Mouse (Mus musculus): Measurements from ENCODE around the gene Selenoi. TPM values are rescaled to one million over a fixed set of nuclear protein-coding genes. Genes with fewer than 3 reads are reported as not detected.

Gene Selenoi
- polyA plus RNA-seq, 1 experiment from 2014 or later: 13.9 TPM

- Histone ChIP-seq H3K9me3 (replicated peaks) (no peaks in the 10 kb centered on the region), H3K27me3 (no peaks in the 10 kb centered on the region), H3K4me3 (no peak overlapping the region), H3K4me1 (replicated peaks) (peaks cover 6% of the 10 kb centered on the region; the same call in 1 of the 2 replicates), H3K36me3 (no peaks in the 10 kb centered on the region), H3K27ac (no peak overlapping the region), H3K4me2 (no peak overlapping the region), H3K9ac (no peak overlapping the region)
- WGBS: 56% methylated on average over 3 of the region's 3 CpGs
- no peak for ATAC-seq (replicated peaks; ENCODE audit: insufficient number of reproducible peaks, insufficient read depth, low FRiP score, low read depth)
These were observed 46.6 kb downstream of the Selenoi start for GRCm38 (mm10) chr5:30278952-30279351.

- Histone ChIP-seq H3K4me1 (replicated peaks) (peaks cover 6% of the 10 kb centered on the region; the same call in 1 of the 2 replicates), H3K27ac (no peak overlapping the region), H3K36me3 (no peaks in the 10 kb centered on the region), H3K4me3 (no peak overlapping the region), H3K9ac (no peak overlapping the region), H3K27me3 (no peaks in the 10 kb centered on the region), H3K4me2 (no peak overlapping the region), H3K9me3 (replicated peaks) (no peaks in the 10 kb centered on the region)
- ATAC-seq (replicated peaks; ENCODE audit: insufficient number of reproducible peaks, insufficient read depth, low FRiP score, low read depth): no peak
- 76% methylated on average over 4 of the region's 4 CpGs for WGBS
These were observed 47.1 kb downstream of the Selenoi start for GRCm38 (mm10) chr5:30279446-30279845.

- Histone ChIP-seq H3K4me2 (peak overlapping the region; percentile 66), H3K4me1 (replicated peaks) (peaks cover 6% of the 10 kb centered on the region; the same call in 1 of the 2 replicates), H3K27ac (no peak overlapping the region), H3K4me3 (no peak overlapping the region), H3K9me3 (replicated peaks) (no peaks in the 10 kb centered on the region), H3K27me3 (no peaks in the 10 kb centered on the region), H3K9ac (no peak overlapping the region), H3K36me3 (no peaks in the 10 kb centered on the region)
- 47% methylated on average over 9 of the region's 9 CpGs for WGBS
- no peak for ATAC-seq (replicated peaks; ENCODE audit: insufficient number of reproducible peaks, insufficient read depth, low FRiP score, low read depth)
These were observed 48.5 kb downstream of the Selenoi start for GRCm38 (mm10) chr5:30280864-30281263.

GRCm38 (mm10) chr5:30281291-30281732, 48.9 kb downstream of the Selenoi start, which contains the start of gene Drc1:
Drc1 (plus strand) TSS chr5:30281388.
- H3K27me3 ChIP-seq: no peaks in the 10 kb centered on the region
- H3K4me3 ChIP-seq: peak within 1 kb of the TSS; percentile 40
- no peaks in the 10 kb centered on the region for H3K9me3 ChIP-seq (replicated peaks)
- peak within 1 kb of the TSS; percentile 66 for H3K4me2 ChIP-seq
- no peak within 1 kb of the TSS for H3K9ac ChIP-seq
- H3K36me3 ChIP-seq: no peaks in the 10 kb centered on the region
- H3K4me1 ChIP-seq (replicated peaks): peaks cover 6% of the 10 kb centered on the region; the same call in 1 of the 2 replicates
- H3K27ac ChIP-seq: no peak within 1 kb of the TSS
- 6% methylated on average over 26 of the region's 26 CpGs for WGBS
- 0 out of 2 replicates have a peak, but pooled peaks have one; percentile 43 for ATAC-seq (replicated peaks; ENCODE audit: insufficient number of reproducible peaks, insufficient read depth, low FRiP score, low read depth)

- H3K9ac ChIP-seq: no peak overlapping the region
- no peak overlapping the region for H3K4me2 ChIP-seq
- 76% methylated on average over 10 of the region's 10 CpGs for WGBS
- no peak overlapping the region for H3K4me3 ChIP-seq
- no peak for ATAC-seq (replicated peaks; ENCODE audit: insufficient number of reproducible peaks, insufficient read depth, low FRiP score, low read depth)
- no peaks in the 10 kb centered on the region for H3K9me3 ChIP-seq (replicated peaks)
- H3K36me3 ChIP-seq: no peaks in the 10 kb centered on the region
- peaks cover 3% of the 10 kb centered on the region; the same call in 1 of the 2 replicates for H3K4me1 ChIP-seq (replicated peaks)
- H3K27ac ChIP-seq: no peak overlapping the region
- no peaks in the 10 kb centered on the region for H3K27me3 ChIP-seq
These were observed 53.8 kb downstream of the Selenoi start for GRCm38 (mm10) chr5:30285944-30286799.

GRCm38 (mm10) chr5:30287106-30287882, 54.9 kb downstream of the Selenoi start:
- Histone ChIP-seq H3K9ac (no peak overlapping the region), H3K36me3 (no peaks in the 10 kb centered on the region), H3K4me3 (no peak overlapping the region), H3K27me3 (no peaks in the 10 kb centered on the region), H3K9me3 (replicated peaks) (no peaks in the 10 kb centered on the region), H3K4me1 (replicated peaks) (no peaks in the 10 kb centered on the region), H3K27ac (no peak overlapping the region), H3K4me2 (no peak overlapping the region)
- no peak for ATAC-seq (replicated peaks; ENCODE audit: insufficient number of reproducible peaks, insufficient read depth, low FRiP score, low read depth)
- 58% methylated on average over 9 of the region's 9 CpGs for WGBS

Other genes starting within 250 kb of the Selenoi start
- gene Il6, start 219.5 kb upstream of the Selenoi start, polyA plus RNA-seq (2015; fragmentation: Nextera tagmentation; extraction: Ambion mirVana): 0.13 and 0.33 TPM in 2 replicates
- gene Tyms, start 159.0 kb upstream of the Selenoi start, polyA plus RNA-seq (2015; fragmentation: Nextera tagmentation; extraction: Ambion mirVana): 84.8 and 113 TPM in 2 replicates
- 0.18 and 0.25 TPM in 2 replicates for gene Garem2, start 127.4 kb upstream of the Selenoi start, polyA plus RNA-seq (2015; fragmentation: Nextera tagmentation; extraction: Ambion mirVana)
- not detected in 2 replicates for gene 3110082J24Rik, start 126.5 kb upstream of the Selenoi start, polyA plus RNA-seq (2015; fragmentation: Nextera tagmentation; extraction: Ambion mirVana)
- 261 and 298 TPM in 2 replicates for gene Hadha, start 77.4 kb upstream of the Selenoi start, polyA plus RNA-seq (2015; fragmentation: Nextera tagmentation; extraction: Ambion mirVana)
- 361 and 426 TPM in 2 replicates for gene Hadhb, start 77.3 kb upstream of the Selenoi start, polyA plus RNA-seq (2015; fragmentation: Nextera tagmentation; extraction: Ambion mirVana)
- 0.25 and 0.46 TPM in 2 replicates for gene Adgrf3, start 26.9 kb upstream of the Selenoi start, polyA plus RNA-seq (2015; fragmentation: Nextera tagmentation; extraction: Ambion mirVana)
- gene Drc1, start 48.8 kb downstream of the Selenoi start, polyA plus RNA-seq (2015; fragmentation: Nextera tagmentation; extraction: Ambion mirVana): 0.84 and 2.7 TPM in 2 replicates
- gene Otof, start 229.4 kb downstream of the Selenoi start, polyA plus RNA-seq (2015; fragmentation: Nextera tagmentation; extraction: Ambion mirVana): 0.09 and 0.16 TPM in 2 replicates
- 0.28 TPM in 1 of 2 replicates, not detected in the other for gene 1700001C02Rik, start 233.5 kb downstream of the Selenoi start, polyA plus RNA-seq (2015; fragmentation: Nextera tagmentation; extraction: Ambion mirVana)

All from heart, embryonic 15.5 days (tissue).